Mouse (Mus musculus): ENCODE results near the gene Snip1. TPM values are rescaled to one million over a fixed set of nuclear protein-coding genes. Genes with fewer than 3 reads are reported as not detected.

Snip1 gene
- 13.8 TPM for polyA plus RNA-seq (2014; fragmentation: Illumina TruSeq; extraction: RNeasy Lipid Tissue Mini Kit (QIAGEN cat#74804); ENCODE audit: low read depth, low replicate concordance)

GRCm38 (mm10) chr4:125066490-125067370 lies at the start of gene Snip1:
Gene Snip1 (plus strand): TSS chr4:125066672.

GRCm38 (mm10) chr4:125065517-125066307 lies 760 bp upstream of the Snip1 start, which contains the start of gene Dnali1:
Gene Dnali1 (minus strand): TSS chr4:125065703.

GRCm38 (mm10) chr4:125084403-125085345 lies 18.2 kb downstream of the Snip1 start, which contains the start of gene Meaf6:
Gene Meaf6 (plus strand): TSS chr4:125085134.

Other genes starting within 250 kb of the Snip1 start
- 31.5 TPM for gene Yrdc, start 216.0 kb upstream of the Snip1 start, polyA plus RNA-seq (2014; fragmentation: Illumina TruSeq; extraction: RNeasy Lipid Tissue Mini Kit (QIAGEN cat#74804); ENCODE audit: low read depth, low replicate concordance)
- gene 1110065P20Rik, start 215.5 kb upstream of the Snip1 start, polyA plus RNA-seq (2014; fragmentation: Illumina TruSeq; extraction: RNeasy Lipid Tissue Mini Kit (QIAGEN cat#74804); ENCODE audit: low read depth, low replicate concordance) = 62.5 TPM
- 0.35 TPM for gene Maneal, start 204.5 kb upstream of the Snip1 start, polyA plus RNA-seq (2014; fragmentation: Illumina TruSeq; extraction: RNeasy Lipid Tissue Mini Kit (QIAGEN cat#74804); ENCODE audit: low read depth, low replicate concordance)
- 0.21 TPM for gene Epha10, start 185.8 kb upstream of the Snip1 start, polyA plus RNA-seq (2014; fragmentation: Illumina TruSeq; extraction: RNeasy Lipid Tissue Mini Kit (QIAGEN cat#74804); ENCODE audit: low read depth, low replicate concordance)
- gene 9930104L06Rik, start 129.6 kb upstream of the Snip1 start, polyA plus RNA-seq (2014; fragmentation: Illumina TruSeq; extraction: RNeasy Lipid Tissue Mini Kit (QIAGEN cat#74804); ENCODE audit: low read depth, low replicate concordance) = 15.3 TPM
- 3.2 TPM for gene Cdca8, start 127.4 kb upstream of the Snip1 start, polyA plus RNA-seq (2014; fragmentation: Illumina TruSeq; extraction: RNeasy Lipid Tissue Mini Kit (QIAGEN cat#74804); ENCODE audit: low read depth, low replicate concordance)
- 33.8 TPM for gene Rspo1, start 80.2 kb upstream of the Snip1 start, polyA plus RNA-seq (2014; fragmentation: Illumina TruSeq; extraction: RNeasy Lipid Tissue Mini Kit (QIAGEN cat#74804); ENCODE audit: low read depth, low replicate concordance)
- gene Gnl2, start 50.1 kb upstream of the Snip1 start, polyA plus RNA-seq (2014; fragmentation: Illumina TruSeq; extraction: RNeasy Lipid Tissue Mini Kit (QIAGEN cat#74804); ENCODE audit: low read depth, low replicate concordance) = 57.5 TPM
- gene Dnali1, start 969 bp upstream of the Snip1 start, polyA plus RNA-seq (2014; fragmentation: Illumina TruSeq; extraction: RNeasy Lipid Tissue Mini Kit (QIAGEN cat#74804); ENCODE audit: low read depth, low replicate concordance) = 7.1 TPM
- 38.4 TPM for gene Meaf6, start 18.5 kb downstream of the Snip1 start, polyA plus RNA-seq (2014; fragmentation: Illumina TruSeq; extraction: RNeasy Lipid Tissue Mini Kit (QIAGEN cat#74804); ENCODE audit: low read depth, low replicate concordance)
- gene Zc3h12a, start 61.2 kb downstream of the Snip1 start, polyA plus RNA-seq (2014; fragmentation: Illumina TruSeq; extraction: RNeasy Lipid Tissue Mini Kit (QIAGEN cat#74804); ENCODE audit: low read depth, low replicate concordance) = 5.3 TPM